Mouse (Mus musculus) ES-Bruce4 (cell line): ENCODE measurements around the gene Fat3. TPM values are rescaled to one million over a fixed set of nuclear protein-coding genes. Genes with fewer than 3 reads are reported as not detected.

Experiments used
- H3K27ac ChIP-seq: 2 replicates; pipeline ENCODE4 v1.5.1; 2012; ENCODE audit warnings: low read length, inconsistent platforms; ENCODE audit not compliant: insufficient read depth
- H3K27me3 ChIP-seq: 2 replicates; pipeline ENCODE4 v1.6.1; 2012; ENCODE audit warnings: mild to moderate bottlenecking, low read length, inconsistent platforms; ENCODE audit not compliant: control insufficient read depth, poor library complexity, insufficient read depth, severe bottlenecking
- H3K36me3 ChIP-seq: 2 replicates; pipeline ENCODE4 v1.6.1; 2012; ENCODE audit warnings: inconsistent platforms, mild to moderate bottlenecking, low read length, moderate library complexity; ENCODE audit not compliant: control insufficient read depth, poor library complexity, insufficient read depth, severe bottlenecking
- H3K4me1 ChIP-seq: one replicate; pipeline ENCODE4 v1.8.1; 2011; ENCODE audit warnings: low read length; ENCODE audit not compliant: control insufficient read depth, insufficient read depth
- H3K4me3 ChIP-seq: 2 replicates; pipeline ENCODE4 v1.5.1; 2011; ENCODE audit warnings: low read depth, mild to moderate bottlenecking, low read length
- H3K9ac ChIP-seq: 2 replicates; pipeline ENCODE4 v1.6.1; 2012; ENCODE audit warnings: low read depth, mild to moderate bottlenecking, inconsistent platforms; ENCODE audit not compliant: poor library complexity, severe bottlenecking
- H3K9me3 ChIP-seq: replicated peaks from 2 replicates; pipeline ENCODE4 v1.6.1; 2012; ENCODE audit warnings: mild to moderate bottlenecking, low read length, inconsistent platforms; ENCODE audit not compliant: control insufficient read depth, poor library complexity, insufficient read depth, severe bottlenecking
- CTCF ChIP-seq: IDR thresholded peaks from one replicate; pipeline ENCODE4 v1.8.1; 2011; ENCODE audit warnings: low read depth, low read length
- EP300 ChIP-seq: IDR thresholded peaks from 2 replicates; pipeline ENCODE4 v1.6.1; 2011; ENCODE audit warnings: low read depth, low read length; ENCODE audit not compliant: insufficient read depth
- POLR2A ChIP-seq: IDR thresholded peaks from one replicate; pipeline ENCODE4 v1.8.1; 2011; ENCODE audit warnings: low read length; ENCODE audit not compliant: insufficient read depth
- polyA plus RNA-seq: library from polyadenylated mRNA; stranded (reverse); fragments of >200 nt; gene quantifications from 2 replicates; pipeline ENCODE4 v1.2.4, GENCODE M21; 2011; ENCODE audit warnings: low read depth; ENCODE audit not compliant: missing spikeins, insufficient read depth, insufficient read length

The Fat3 gene
- polyA plus RNA-seq, 1 experiment, result 0.12 TPM

DNA sequence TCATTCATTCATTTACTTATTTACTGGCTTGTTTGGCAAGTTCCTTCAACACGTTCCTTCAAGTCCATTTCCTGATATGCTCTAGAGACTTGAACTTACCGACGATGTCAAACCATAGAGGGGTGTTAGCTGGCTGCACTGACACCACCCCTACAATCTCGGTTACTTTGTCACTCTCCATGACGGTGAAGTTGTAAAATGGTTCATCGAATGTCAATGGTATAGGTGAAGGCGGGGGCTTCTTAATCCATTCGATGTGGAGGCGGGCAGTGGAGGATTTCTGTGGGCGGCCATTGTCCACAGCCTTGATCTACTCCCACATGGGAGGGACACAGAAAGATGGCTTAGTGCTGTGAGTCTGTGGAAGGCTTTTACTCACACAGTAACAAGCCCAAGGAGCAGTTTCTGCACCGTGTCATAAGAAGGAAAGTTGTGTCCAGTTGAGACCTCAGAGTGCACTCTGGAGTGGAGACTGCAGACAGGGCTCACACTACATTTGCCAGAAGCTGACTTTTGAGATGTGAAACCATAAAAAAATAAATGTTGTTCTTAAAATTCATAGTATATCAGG lies 471.3 kb downstream of the Fat3 start:
- Histone ChIP-seq H3K36me3 (no peaks in the 10 kb centered on the region), H3K4me3 (no peak overlapping the region), H3K9ac (no peak overlapping the region), H3K9me3 (no peaks in the 10 kb centered on the region), H3K27ac (no peak overlapping the region), H3K4me1 (no peaks in the 10 kb centered on the region), H3K27me3 (no peaks in the 10 kb centered on the region)
- TF ChIP-seq CTCF (no peak), EP300 (no peak), POLR2A (no peak)

DNA sequence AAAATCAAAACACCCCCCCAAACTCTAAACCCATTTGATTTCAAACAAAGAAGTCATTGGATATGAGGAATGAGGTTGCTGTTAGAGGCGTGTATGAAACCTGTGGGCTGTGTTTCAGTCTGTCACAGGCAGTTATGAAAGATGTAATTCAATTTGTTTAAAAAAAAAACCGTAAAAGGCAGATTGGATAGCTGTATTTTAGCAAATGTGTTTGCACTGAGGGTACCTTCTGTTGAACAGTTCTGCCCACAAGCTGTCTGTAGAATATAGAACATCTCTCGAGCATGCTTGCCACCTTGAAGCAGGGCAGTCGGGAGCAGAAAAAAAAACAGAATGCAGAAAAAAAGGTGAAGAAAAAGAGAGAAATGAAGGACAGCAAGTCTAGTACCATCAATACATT lies 472.0 kb downstream of the Fat3 start:
- no peak overlapping the region for H3K4me3 ChIP-seq
- no peaks in the 10 kb centered on the region for H3K36me3 ChIP-seq
- H3K27ac ChIP-seq, result no peak overlapping the region
- no peaks in the 10 kb centered on the region for H3K9me3 ChIP-seq
- no peak for TF ChIP-seq POLR2A
- TF ChIP-seq CTCF, result no peak
- TF ChIP-seq EP300, result no peak
- no peak overlapping the region for H3K9ac ChIP-seq
- H3K27me3 ChIP-seq, result no peaks in the 10 kb centered on the region
- H3K4me1 ChIP-seq, result no peaks in the 10 kb centered on the region

DNA sequence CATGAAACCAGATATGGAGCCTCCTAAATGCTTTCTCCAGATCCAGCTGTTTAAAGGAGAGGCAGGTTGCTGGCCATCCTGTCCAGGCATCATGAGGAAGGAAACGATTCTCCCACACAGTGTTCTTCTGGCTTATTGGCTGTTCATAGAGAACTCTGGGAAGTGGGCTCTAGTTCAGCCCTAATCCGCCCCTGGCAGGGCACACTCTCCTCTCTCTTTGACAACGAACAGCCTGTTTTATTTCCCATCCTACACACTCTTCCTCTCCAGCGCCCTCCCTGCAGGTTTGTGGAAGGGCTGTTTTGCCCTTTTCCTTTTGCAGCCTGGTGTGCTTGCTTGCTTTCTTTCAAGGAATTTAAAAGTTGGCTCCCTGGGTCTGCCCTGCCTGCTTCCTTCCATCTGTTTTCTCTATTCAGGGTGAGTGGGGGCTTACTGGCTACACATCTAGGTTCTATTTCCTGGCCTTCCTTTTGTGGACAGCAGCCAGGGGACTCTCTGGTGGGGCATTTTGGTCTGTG lies 472.6 kb downstream of the Fat3 start:
- TF ChIP-seq POLR2A (no peak), CTCF (no peak), EP300 (no peak)
- no peaks in the 10 kb centered on the region for H3K36me3 ChIP-seq
- no peak overlapping the region for H3K4me3 ChIP-seq
- no peak overlapping the region for H3K9ac ChIP-seq
- H3K27me3 ChIP-seq, result no peaks in the 10 kb centered on the region
- no peaks in the 10 kb centered on the region for H3K4me1 ChIP-seq
- H3K9me3 ChIP-seq, result no peaks in the 10 kb centered on the region
- no peak overlapping the region for H3K27ac ChIP-seq

DNA sequence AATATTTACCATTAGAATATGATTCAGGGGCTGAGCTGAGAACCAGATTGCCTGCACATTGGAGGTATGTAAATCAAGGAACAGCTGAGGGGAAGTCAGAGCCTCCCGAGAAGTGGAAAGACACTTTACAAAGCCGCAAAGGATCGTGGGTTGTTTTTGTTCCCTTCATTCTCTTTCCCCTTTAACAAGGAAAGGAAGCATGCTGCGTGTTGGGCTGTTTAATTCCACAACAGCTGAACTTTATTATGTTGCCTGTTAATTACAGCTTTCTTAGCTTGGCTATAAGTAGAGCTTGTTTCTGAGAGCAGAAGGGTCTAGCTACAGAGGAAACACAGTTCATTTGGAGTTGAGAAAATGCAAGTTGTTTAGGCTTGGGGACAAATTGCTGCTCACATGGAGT lies 475.0 kb downstream of the Fat3 start:
- H3K9ac ChIP-seq, result no peak overlapping the region
- TF ChIP-seq EP300 (no peak), CTCF (no peak), POLR2A (no peak)
- no peaks in the 10 kb centered on the region for H3K36me3 ChIP-seq
- no peaks in the 10 kb centered on the region for H3K9me3 ChIP-seq
- no peak overlapping the region for H3K27ac ChIP-seq
- H3K4me1 ChIP-seq, result no peaks in the 10 kb centered on the region
- no peak overlapping the region for H3K4me3 ChIP-seq
- H3K27me3 ChIP-seq, result no peaks in the 10 kb centered on the region

DNA sequence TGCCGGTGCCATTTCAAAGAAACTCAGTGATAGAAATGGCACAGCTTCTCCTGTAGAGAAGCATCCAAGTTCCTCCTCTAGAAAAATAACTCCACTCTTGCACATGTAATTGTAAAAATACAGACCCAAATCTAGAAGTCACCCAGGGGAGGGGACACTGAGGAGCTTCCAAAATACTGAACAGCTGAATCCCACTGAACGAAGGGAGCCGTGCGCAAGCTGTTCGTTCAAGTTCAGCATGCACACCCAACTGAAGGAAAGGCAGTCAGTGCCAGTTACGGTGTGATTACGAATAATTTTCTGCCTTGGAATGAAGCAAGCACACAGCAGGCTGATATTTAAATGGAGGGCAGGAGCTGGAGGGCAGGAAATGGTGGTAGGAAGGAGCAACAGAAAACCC lies 476.4 kb downstream of the Fat3 start:
- H3K9me3 ChIP-seq, result no peaks in the 10 kb centered on the region
- no peak overlapping the region for H3K4me3 ChIP-seq
- no peak overlapping the region for H3K27ac ChIP-seq
- H3K27me3 ChIP-seq, result no peaks in the 10 kb centered on the region
- TF ChIP-seq CTCF, result no peak
- TF ChIP-seq EP300, result no peak
- TF ChIP-seq POLR2A, result no peak
- H3K36me3 ChIP-seq, result no peaks in the 10 kb centered on the region
- H3K4me1 ChIP-seq, result no peaks in the 10 kb centered on the region
- H3K9ac ChIP-seq, result no peak overlapping the region

DNA sequence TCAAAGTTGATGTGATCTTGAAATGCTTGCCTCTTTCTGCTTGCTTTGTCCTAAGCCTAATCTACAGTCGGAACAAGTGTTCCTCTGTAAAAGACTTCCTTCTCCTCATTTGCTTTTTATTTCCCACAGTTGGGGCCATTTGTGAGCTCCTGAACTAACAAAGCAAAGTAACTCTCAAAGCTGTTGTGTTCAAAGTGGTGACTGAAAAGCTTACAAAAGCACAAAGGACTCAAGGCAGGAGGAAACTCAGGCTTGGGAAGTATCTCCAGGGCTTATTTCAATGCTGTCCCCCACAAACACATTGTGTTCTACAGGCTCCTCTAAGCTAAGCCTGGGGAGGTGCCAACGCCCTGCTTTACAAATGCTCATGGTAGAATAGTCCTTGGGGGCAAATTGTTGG lies 487.0 kb downstream of the Fat3 start:
- no peaks in the 10 kb centered on the region for H3K36me3 ChIP-seq
- no peaks in the 10 kb centered on the region for H3K4me1 ChIP-seq
- peak; percentile 37; the same call in 1 of the 2 replicates for TF ChIP-seq EP300
- TF ChIP-seq CTCF, result no peak
- no peak for TF ChIP-seq POLR2A
- H3K9me3 ChIP-seq, result no peaks in the 10 kb centered on the region
- H3K9ac ChIP-seq, result no peak overlapping the region
- no peak overlapping the region for H3K4me3 ChIP-seq
- no peaks in the 10 kb centered on the region for H3K27me3 ChIP-seq
- no peak overlapping the region for H3K27ac ChIP-seq
